Mouse (Mus musculus) hindbrain, embryonic 12.5 days (tissue): Measurements from ENCODE around the gene Pax6. TPM values are rescaled to one million over a fixed set of nuclear protein-coding genes. Genes with fewer than 3 reads are reported as not detected.

Source experiments
- ATAC-seq: fragments of 200-750 bp; cut with Nextera tagmentation; 2 replicates; pipeline ENCODE4 v1.8.0; 2017; ENCODE audit warnings: moderate TSS enrichment; ENCODE audit not compliant: low FRiP score
- H3K27ac ChIP-seq: fragments of 300-500 bp; sonication (generic); 2 replicates; pipeline ENCODE4 v1.5.1; 2016; ENCODE audit warnings: mild to moderate bottlenecking
- H3K27me3 ChIP-seq: fragments of 300-500 bp; sonication (generic); 2 replicates; pipeline ENCODE4 v1.6.1; 2016; ENCODE audit warnings: mild to moderate bottlenecking
- H3K36me3 ChIP-seq: fragments of 300-500 bp; sonication (generic); 2 replicates; pipeline ENCODE4 v1.6.1; 2016; ENCODE audit warnings: mild to moderate bottlenecking
- H3K4me1 ChIP-seq: fragments of 300-500 bp; sonication (generic); 2 replicates; pipeline ENCODE4 v1.6.1; 2016
- H3K4me2 ChIP-seq: fragments of 300-500 bp; sonication (generic); replicated peaks from 2 replicates; pipeline ENCODE4 v1.6.1; 2016; ENCODE audit warnings: mild to moderate bottlenecking
- H3K4me3 ChIP-seq: fragments of 300-500 bp; sonication (generic); 2 replicates; pipeline ENCODE4 v1.5.1; 2016; ENCODE audit warnings: mild to moderate bottlenecking
- H3K9ac ChIP-seq: fragments of 300-500 bp; sonication (generic); 2 replicates; pipeline ENCODE4 v1.6.1; 2016; ENCODE audit warnings: mild to moderate bottlenecking, moderate library complexity
- H3K9me3 ChIP-seq: fragments of 300-500 bp; sonication (generic); replicated peaks from 2 replicates; pipeline ENCODE4 v1.6.1; 2016; ENCODE audit warnings: mild to moderate bottlenecking
- WGBS: fragments of 180-500 bp; shearing (Covaris S2); methylation state at CpG from one replicate; pipeline ENCODE4 v1.1.7; 2016; 5-methylcytosine and 5-hydroxymethylcytosine counted together
- polyA plus RNA-seq: library from polyadenylated mRNA; unstranded; fragments of >200 nt; fragmentation: Nextera tagmentation; extraction: Ambion mirVana; gene quantifications from 2 replicates; pipeline ENCODE4 v1.2.1, GENCODE M21; 2016

Pax6 gene
- polyA plus RNA-seq, 1 experiment from 2014 or later, result 17.9 TPM

DNA sequence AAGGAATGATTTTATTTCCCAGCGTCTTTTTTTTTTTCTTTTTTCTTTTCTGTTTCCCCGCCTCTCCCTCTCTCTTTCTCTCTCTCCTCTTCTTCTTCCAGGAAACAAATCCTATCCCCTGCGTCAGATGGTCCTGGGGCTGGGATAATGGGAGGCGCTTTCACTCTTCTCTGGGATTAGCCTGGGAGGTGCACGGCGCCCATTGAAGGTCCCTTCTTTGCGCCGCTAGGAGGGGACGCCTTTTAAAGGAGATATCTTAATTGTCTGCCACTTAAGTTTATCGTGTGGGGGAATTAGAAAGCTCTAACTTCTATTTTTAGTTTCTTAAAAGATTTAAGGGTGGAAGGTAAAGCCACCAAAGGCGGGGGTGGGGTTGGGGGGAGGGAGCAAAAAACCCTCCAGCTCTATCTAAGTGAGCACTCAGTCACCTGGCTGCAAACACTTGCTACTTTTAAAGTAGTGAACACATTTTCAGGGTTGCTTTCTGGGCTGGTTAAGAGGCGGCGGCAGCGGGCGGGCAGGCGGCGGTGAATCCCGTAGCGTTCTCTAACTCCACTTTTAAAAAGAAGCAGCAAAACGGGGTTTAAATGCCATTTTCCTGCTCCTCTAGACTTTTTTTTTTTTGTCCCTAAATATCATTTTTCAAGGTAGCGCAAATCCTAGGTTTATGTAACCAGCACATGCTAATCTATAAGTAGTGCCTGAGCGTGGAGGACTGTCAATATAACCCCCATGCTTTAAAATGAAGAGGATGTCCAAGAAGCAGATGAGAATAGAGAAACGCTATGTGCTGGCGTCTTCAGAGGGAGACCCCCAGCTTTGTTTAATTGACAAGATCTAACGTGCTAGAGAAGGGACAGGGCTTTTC lies 20.0 kb downstream of the Pax6 start:
- Histone ChIP-seq H3K4me1 (peaks cover 43% of the 10 kb centered on the region), H3K4me3 (peak overlapping the region; percentile 10; the same call in 1 of the 2 replicates), H3K36me3 (0 out of 2 replicates have a peak, but pooled peaks cover 6% of the 10 kb centered on the region), H3K4me2 (peak overlapping the region; percentile 47), H3K9me3 (no peaks in the 10 kb centered on the region), H3K9ac (no peak overlapping the region), H3K27me3 (peaks cover 80% of the 10 kb centered on the region), H3K27ac (peak overlapping the region; percentile 72)
- no peak for ATAC-seq
- under 1% methylated on average over 25 of the region's 25 CpGs for WGBS

DNA sequence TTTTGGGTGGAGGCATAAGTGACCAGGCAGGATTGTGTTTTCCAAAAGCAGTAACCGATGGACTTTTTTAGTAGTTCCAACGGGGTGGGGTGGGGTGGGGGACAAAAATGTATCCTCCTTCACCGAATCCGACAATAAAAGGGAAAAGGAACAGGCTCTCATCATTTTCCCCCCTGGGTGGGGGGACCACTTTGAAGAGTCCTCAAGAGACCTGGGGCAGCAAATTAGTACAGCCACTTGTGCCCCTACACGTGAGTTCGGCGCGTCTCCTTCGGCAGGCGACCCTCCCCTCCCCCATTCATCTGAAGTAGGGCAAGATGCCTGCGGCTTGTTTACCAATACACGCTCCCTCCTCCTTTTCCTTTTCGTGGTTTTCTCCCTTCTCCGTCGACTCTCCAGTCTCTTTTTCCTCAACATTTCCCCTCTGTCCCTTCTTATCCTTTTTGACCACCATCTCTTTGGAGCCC lies 20.6 kb downstream of the Pax6 start:
- no peak overlapping the region for H3K9ac ChIP-seq
- H3K9me3 ChIP-seq, result no peaks in the 10 kb centered on the region
- H3K4me2 ChIP-seq, result peak overlapping the region; percentile 47
- peaks cover 43% of the 10 kb centered on the region for H3K4me1 ChIP-seq
- 0 out of 2 replicates have a peak, but pooled peaks cover 6% of the 10 kb centered on the region for H3K36me3 ChIP-seq
- peak; percentile 35 for ATAC-seq
- peak overlapping the region; percentile 17 for H3K4me3 ChIP-seq
- peaks cover 78% of the 10 kb centered on the region for H3K27me3 ChIP-seq
- peak overlapping the region; percentile 72 for H3K27ac ChIP-seq
- under 1% methylated on average over 15 of the region's 15 CpGs for WGBS

DNA sequence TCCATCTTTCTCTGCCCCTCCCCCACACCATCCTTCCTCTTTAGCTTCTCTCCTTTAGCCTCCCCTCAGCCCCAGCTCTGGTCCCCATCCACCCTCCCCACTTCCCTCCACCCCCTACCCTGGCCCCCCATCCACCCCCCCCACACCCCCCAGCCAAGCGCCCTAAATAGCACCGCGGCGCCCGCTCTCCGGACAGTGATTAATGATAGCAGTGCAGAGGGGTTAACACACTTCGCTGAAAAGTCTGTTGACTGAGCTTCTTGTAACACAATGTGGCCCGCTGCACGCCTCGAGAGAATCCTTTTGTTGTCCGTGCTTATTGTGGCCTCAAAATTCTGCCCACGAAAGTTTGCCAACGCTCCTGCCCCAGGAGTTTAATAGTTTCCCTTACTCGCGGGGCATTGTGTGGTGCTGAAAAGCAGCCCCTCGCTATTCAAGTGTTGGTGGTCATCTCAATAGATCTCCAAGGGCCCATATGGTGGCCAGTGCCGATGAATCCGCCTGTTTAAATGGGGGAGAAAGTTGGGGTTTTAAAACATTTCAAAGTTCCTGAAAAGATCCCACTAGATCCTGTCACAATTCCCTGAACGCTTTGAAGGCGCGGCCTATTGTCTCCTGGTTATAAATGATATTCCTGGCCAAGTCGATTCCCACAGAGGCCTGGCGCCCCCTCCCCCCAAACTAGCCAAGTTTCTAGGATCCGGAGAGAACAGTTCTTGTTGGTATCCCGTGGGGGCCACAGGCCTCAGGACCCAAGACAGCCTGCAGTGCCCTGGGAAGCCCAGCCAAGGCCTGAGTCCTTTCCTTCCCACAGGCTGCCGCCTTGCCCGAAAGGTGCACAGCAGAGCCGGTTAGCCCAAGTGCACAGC lies 21.3 kb downstream of the Pax6 start:
- Histone ChIP-seq H3K4me1 (peaks cover 43% of the 10 kb centered on the region), H3K36me3 (0 out of 2 replicates have a peak, but pooled peaks cover 6% of the 10 kb centered on the region), H3K4me2 (peak overlapping the region; percentile 47), H3K4me3 (peak overlapping the region; percentile 17), H3K27me3 (peaks cover 74% of the 10 kb centered on the region), H3K27ac (peak overlapping the region; percentile 72), H3K9me3 (no peaks in the 10 kb centered on the region), H3K9ac (no peak overlapping the region)
- ATAC-seq, result peak; percentile 74
- 1% methylated on average over 28 of the region's 28 CpGs for WGBS

DNA sequence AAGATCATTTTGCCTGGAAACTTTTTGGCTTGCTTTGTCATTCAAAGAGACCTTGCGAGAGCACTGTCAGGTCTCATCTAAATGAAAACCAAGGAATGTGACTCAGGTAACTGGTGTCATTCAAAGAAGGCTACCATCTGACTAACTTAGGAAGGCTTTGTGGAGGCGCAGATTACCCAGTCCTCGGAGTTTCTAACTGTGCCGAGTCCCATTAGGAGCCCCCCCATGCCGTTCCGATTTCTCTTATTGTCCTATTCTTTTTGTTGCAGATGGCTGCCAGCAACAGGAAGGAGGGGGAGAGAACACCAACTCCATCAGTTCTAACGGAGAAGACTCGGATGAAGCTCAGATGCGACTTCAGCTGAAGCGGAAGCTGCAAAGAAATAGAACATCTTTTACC lies 22.6 kb downstream of the Pax6 start:
- H3K27me3 ChIP-seq, result peaks cover 61% of the 10 kb centered on the region
- H3K4me2 ChIP-seq, result no peak overlapping the region
- H3K4me3 ChIP-seq, result no peak overlapping the region
- H3K27ac ChIP-seq, result no peak overlapping the region
- H3K36me3 ChIP-seq, result 0 out of 2 replicates have a peak, but pooled peaks cover 10% of the 10 kb centered on the region
- H3K9me3 ChIP-seq, result no peaks in the 10 kb centered on the region
- peaks cover 42% of the 10 kb centered on the region for H3K4me1 ChIP-seq
- WGBS, result 4% methylated on average over 10 of the region's 10 CpGs
- H3K9ac ChIP-seq, result no peak overlapping the region
- ATAC-seq, result no peak

DNA sequence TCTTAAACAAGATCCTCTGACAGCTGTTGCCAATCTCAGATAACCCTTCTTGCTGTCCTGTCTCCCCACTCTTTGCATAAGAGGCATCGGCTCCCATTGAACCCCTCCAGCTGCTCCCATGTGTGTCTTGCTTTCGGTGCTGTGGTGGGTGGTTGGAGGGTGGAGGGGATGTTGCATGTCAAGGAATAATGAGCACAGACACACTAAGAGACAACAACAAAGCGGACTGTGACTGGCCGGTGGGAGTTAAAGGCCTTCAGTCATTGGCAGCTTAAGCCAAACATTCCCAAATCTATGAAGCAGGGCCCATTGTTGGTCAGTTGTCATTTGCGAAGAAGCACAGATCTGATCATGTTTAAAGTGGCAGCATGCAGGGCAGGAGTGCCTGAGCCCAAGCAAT lies 29.0 kb downstream of the Pax6 start:
- H3K9me3 ChIP-seq, result no peaks in the 10 kb centered on the region
- 0 out of 2 replicates have a peak, but pooled peaks have one; percentile 21 for ATAC-seq
- 47% methylated on average over 5 of the region's 5 CpGs for WGBS
- 0 out of 2 replicates have a peak, but pooled peaks cover 5% of the 10 kb centered on the region for H3K36me3 ChIP-seq
- H3K27ac ChIP-seq, result no peak overlapping the region
- no peak overlapping the region for H3K9ac ChIP-seq
- H3K4me2 ChIP-seq, result no peak overlapping the region
- no peak overlapping the region for H3K4me3 ChIP-seq
- H3K27me3 ChIP-seq, result peaks cover 10% of the 10 kb centered on the region; the same call in 1 of the 2 replicates
- H3K4me1 ChIP-seq, result no peaks in the 10 kb centered on the region

DNA sequence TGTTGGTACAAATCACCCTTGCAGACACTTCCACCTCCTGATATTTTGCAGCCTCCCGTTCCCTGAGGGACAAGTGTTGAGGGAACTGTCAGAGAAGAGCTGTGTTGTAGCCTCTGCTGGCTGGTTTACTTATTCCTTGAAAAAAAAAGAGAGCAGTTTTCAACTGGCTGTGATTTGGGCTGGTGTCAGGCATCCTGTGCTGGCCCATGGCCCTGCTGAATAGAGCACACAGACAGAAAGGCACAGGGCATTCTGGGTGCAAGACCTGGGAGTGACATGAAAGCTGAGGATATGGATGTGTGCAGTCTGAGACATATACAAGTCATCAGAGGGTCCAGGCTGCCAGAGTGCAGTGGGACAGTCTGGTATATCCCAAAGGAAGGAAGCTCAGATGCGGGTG lies 29.9 kb downstream of the Pax6 start:
- no peaks in the 10 kb centered on the region for H3K9me3 ChIP-seq
- no peak for ATAC-seq
- H3K36me3 ChIP-seq, result 0 out of 2 replicates have a peak, but pooled peaks cover 4% of the 10 kb centered on the region
- H3K27ac ChIP-seq, result no peak overlapping the region
- 85% methylated on average over 2 of the region's 2 CpGs for WGBS
- H3K4me2 ChIP-seq, result no peak overlapping the region
- H3K4me3 ChIP-seq, result no peak overlapping the region
- H3K4me1 ChIP-seq, result no peaks in the 10 kb centered on the region
- H3K27me3 ChIP-seq, result 0 out of 2 replicates have a peak, but pooled peaks cover 2% of the 10 kb centered on the region
- no peak overlapping the region for H3K9ac ChIP-seq

DNA sequence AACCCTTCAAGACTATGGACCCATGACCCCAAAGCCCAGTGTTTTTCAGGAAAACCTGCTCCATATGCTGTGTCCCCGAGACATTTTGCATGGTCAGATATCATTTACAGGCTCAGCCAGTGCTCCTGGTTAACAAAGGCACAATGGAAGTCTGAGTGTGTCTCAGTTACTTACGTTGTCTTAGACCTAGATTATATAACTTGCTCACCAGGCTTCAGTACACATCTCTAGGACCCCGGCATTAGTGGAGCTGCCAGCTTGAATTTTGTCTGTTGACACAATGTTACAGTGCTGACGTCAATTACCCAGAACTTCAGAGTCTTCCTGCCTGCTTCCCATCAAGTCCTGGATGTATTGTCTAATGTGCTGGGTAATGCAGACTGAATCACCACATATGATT lies 33.1 kb downstream of the Pax6 start:
- H3K4me1 ChIP-seq, result no peaks in the 10 kb centered on the region
- no peak overlapping the region for H3K4me2 ChIP-seq
- no peak for ATAC-seq
- H3K27ac ChIP-seq, result no peak overlapping the region
- no peak overlapping the region for H3K9ac ChIP-seq
- WGBS, result 59% methylated on average over 4 of the region's 4 CpGs
- H3K4me3 ChIP-seq, result no peak overlapping the region
- H3K36me3 ChIP-seq, result no peaks in the 10 kb centered on the region
- H3K27me3 ChIP-seq, result no peaks in the 10 kb centered on the region
- no peaks in the 10 kb centered on the region for H3K9me3 ChIP-seq

DNA sequence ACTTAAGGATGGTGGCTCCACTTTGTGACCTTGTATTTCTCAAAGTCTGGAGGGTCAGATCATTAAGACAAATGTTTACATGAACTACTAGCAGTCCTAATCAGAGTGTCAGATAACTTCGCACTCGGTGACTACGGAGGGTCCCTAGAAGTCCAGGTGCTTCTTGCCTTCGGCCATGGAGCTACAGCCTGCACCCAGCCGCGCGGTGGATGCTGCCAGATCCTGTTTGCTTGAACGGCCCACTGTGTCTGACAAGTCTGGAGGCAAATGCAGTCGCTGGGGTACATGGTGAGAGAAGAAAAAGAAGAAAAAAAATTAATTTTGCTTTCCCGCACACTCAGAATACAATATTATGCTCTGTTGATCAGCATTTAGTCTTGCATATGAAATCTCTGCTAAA lies 33.9 kb downstream of the Pax6 start:
- Histone ChIP-seq H3K27ac (no peak overlapping the region), H3K9me3 (no peaks in the 10 kb centered on the region), H3K36me3 (no peaks in the 10 kb centered on the region), H3K27me3 (no peaks in the 10 kb centered on the region), H3K9ac (no peak overlapping the region), H3K4me3 (no peak overlapping the region), H3K4me2 (no peak overlapping the region), H3K4me1 (no peaks in the 10 kb centered on the region)
- ATAC-seq, result no peak
- 81% methylated on average over 10 of the region's 10 CpGs for WGBS

DNA sequence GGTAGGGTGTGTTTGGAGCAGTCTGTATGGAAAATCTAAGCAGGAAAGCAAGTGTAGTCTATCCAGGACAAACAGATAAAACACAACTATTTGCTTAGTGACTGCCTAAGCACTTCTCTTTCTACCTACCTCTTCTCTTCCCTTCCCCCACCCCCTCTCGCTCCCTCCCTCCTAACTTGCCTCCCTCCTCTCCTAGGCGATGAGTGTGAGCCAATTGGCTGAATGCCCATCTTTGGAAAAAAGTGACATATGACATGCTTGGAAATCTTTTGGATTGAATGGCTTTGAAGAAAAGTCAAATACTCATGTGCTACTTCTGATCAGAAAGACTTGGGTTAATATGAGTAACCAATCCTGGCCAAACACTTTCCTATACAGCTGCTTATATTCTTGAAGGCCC lies 36.6 kb downstream of the Pax6 start:
- no peaks in the 10 kb centered on the region for H3K27me3 ChIP-seq
- no peak overlapping the region for H3K4me2 ChIP-seq
- 54% methylated on average over 2 of the region's 2 CpGs for WGBS
- H3K4me3 ChIP-seq, result no peak overlapping the region
- H3K9me3 ChIP-seq, result no peaks in the 10 kb centered on the region
- H3K9ac ChIP-seq, result no peak overlapping the region
- no peaks in the 10 kb centered on the region for H3K4me1 ChIP-seq
- no peak overlapping the region for H3K27ac ChIP-seq
- no peak for ATAC-seq
- H3K36me3 ChIP-seq, result no peaks in the 10 kb centered on the region

DNA sequence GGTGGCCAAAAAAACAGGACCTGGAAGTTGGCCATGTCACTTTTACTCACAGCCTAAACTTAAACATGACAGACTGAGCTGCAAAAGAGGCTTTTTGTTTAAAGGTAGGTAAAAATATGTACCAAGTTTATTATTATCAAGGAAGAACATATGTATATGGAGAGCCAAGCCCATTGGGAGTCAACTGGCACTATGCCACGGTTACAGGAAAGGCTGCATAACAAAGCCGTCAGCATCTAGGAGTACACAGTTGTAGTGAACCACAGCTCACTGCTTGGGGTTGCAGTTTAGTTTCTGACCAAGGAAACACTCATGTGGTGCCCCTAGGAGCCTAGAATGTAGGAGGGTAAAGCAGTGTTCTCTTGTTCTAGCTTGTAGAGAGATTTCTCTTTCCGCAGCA lies 40.4 kb downstream of the Pax6 start:
- Histone ChIP-seq H3K27ac (no peak overlapping the region), H3K9ac (no peak overlapping the region), H3K4me2 (no peak overlapping the region), H3K27me3 (no peaks in the 10 kb centered on the region), H3K9me3 (no peaks in the 10 kb centered on the region), H3K36me3 (no peaks in the 10 kb centered on the region), H3K4me1 (no peaks in the 10 kb centered on the region), H3K4me3 (no peak overlapping the region)
- 85% methylated on average over 3 of the region's 3 CpGs for WGBS
- ATAC-seq, result no peak

DNA sequence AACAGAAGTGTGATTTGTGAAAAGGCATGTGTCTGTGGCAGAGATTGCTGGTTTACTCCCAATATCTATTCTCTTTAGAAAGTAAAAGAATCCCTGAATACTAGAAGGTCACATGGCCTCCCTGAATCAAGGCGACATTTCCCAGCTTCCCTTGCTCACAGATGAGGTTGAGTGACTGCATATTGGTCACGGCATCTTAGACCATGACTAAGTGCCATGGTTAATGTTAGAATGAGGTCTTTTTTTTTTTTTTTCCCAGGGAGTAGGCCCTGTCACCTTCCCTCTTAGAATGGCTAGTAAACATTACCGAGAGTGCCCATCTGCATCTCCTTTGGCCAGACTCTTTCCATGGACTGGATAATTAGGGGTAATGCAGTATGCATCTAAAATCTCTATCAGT lies 41.8 kb downstream of the Pax6 start:
- peak; percentile 65; the same call in 1 of the 2 replicates for ATAC-seq
- H3K4me1 ChIP-seq, result no peaks in the 10 kb centered on the region
- no peaks in the 10 kb centered on the region for H3K27me3 ChIP-seq
- H3K36me3 ChIP-seq, result no peaks in the 10 kb centered on the region
- no peaks in the 10 kb centered on the region for H3K9me3 ChIP-seq
- no peak overlapping the region for H3K9ac ChIP-seq
- WGBS, result 55% methylated on average over 3 of the region's 3 CpGs
- no peak overlapping the region for H3K27ac ChIP-seq
- H3K4me2 ChIP-seq, result no peak overlapping the region
- no peak overlapping the region for H3K4me3 ChIP-seq
